Mouse (Mus musculus) CH12.LX (cell line): ENCODE results near the gene 1600002K03Rik. TPM values are rescaled to one million over a fixed set of nuclear protein-coding genes. Genes with fewer than 3 reads are reported as not detected.

Experiments
- DNase-seq: peaks from one replicate; pipeline ENCODE4 v3.0.0-alpha.2; 2013; ENCODE audit errors: extremely low read depth
- H3K27ac ChIP-seq: 2 replicates; pipeline ENCODE4 v1.5.1; 2012; ENCODE audit warnings: low read depth, mild to moderate bottlenecking, control low read depth, moderate library complexity; ENCODE audit not compliant: insufficient read depth
- H3K27me3 ChIP-seq: replicated peaks from 2 replicates; pipeline ENCODE3; 2012; ENCODE audit warnings: inconsistent platforms
- H3K36me3 ChIP-seq, 2 experiments: replicated peaks in 1 of 2; 2 replicates each; pipeline versions ENCODE3 to v1.6.1; 2012; ENCODE audit warnings: inconsistent platforms in 1 of 2, low read length in 1 of 2, mild to moderate bottlenecking in 1 of 2, mixed read lengths in 1 of 2, moderate library complexity in 1 of 2; ENCODE audit not compliant: control insufficient read depth in 1 of 2, insufficient read depth in 1 of 2
- H3K4me1 ChIP-seq, 2 experiments: 2 replicates each; pipeline ENCODE4 v1.6.1; 2012; ENCODE audit warnings: inconsistent platforms in 1 of 2, moderate library complexity in 1 of 2; ENCODE audit not compliant: insufficient read depth in 2 of 2, control insufficient read depth in 1 of 2
- H3K4me2 ChIP-seq: 2 replicates; pipeline ENCODE4 v1.6.1; 2012; ENCODE audit warnings: low read depth, mild to moderate bottlenecking, control low read depth; ENCODE audit not compliant: poor library complexity, insufficient read depth, severe bottlenecking
- H3K4me3 ChIP-seq, 3 experiments: fragments of 150-350 bp in 1 of 3; sonication (generic) in 1 of 3; replicated peaks in 1 of 3; 2 replicates each; pipeline versions ENCODE3 to v1.5.1; 2011 to 2012; ENCODE audit warnings: low read depth in 2 of 3, low read length in 2 of 3, mild to moderate bottlenecking in 2 of 3, moderate library complexity in 2 of 3, control low read depth in 1 of 3, improper control_type of control experiment in 1 of 3, inconsistent platforms in 1 of 3, mixed read lengths in 1 of 3; ENCODE audit not compliant: poor library complexity in 1 of 3
- H3K79me2 ChIP-seq: replicated peaks from 2 replicates; pipeline ENCODE4 v1.6.1; 2012; ENCODE audit warnings: mild to moderate bottlenecking, moderate library complexity; ENCODE audit not compliant: control insufficient read depth, poor library complexity, insufficient read depth, severe bottlenecking; ENCODE audit errors: extremely low read depth
- H3K9ac ChIP-seq: 2 replicates; pipeline ENCODE4 v1.6.1; 2012; ENCODE audit warnings: low read depth, mild to moderate bottlenecking, control low read depth, moderate library complexity; ENCODE audit not compliant: insufficient read depth
- H3K9me3 ChIP-seq: replicated peaks from 2 replicates; pipeline ENCODE3; 2012; ENCODE audit warnings: low read length, inconsistent platforms, mixed read lengths
- BHLHE40 ChIP-seq: IDR thresholded peaks from 2 replicates; pipeline ENCODE4 v1.6.1; 2011; ENCODE audit warnings: mild to moderate bottlenecking, low read depth, low read length, improper control_type of control experiment
- CHD1 ChIP-seq: IDR thresholded peaks from 2 replicates; pipeline ENCODE4 v1.6.1; 2012; ENCODE audit warnings: low read depth, low read length, improper control_type of control experiment, inconsistent platforms
- CHD2 ChIP-seq: IDR thresholded peaks from 2 replicates; pipeline ENCODE4 v1.6.1; 2011; ENCODE audit warnings: low read length, improper control_type of control experiment
- EP300 ChIP-seq: IDR thresholded peaks from 2 replicates; pipeline ENCODE4 v1.6.1; 2011; ENCODE audit warnings: low read length, improper control_type of control experiment
- IRF4 ChIP-seq: IDR thresholded peaks from 2 replicates; pipeline ENCODE4 v1.6.1; 2014; ENCODE audit warnings: low read depth, mild to moderate bottlenecking, inconsistent platforms, low read length, improper control_type of control experiment
- JUND ChIP-seq: conservative IDR thresholded peaks from 2 replicates; pipeline ENCODE4 v1.6.1; 2011; ENCODE audit warnings: low read depth, low read length, improper control_type of control experiment
- MAX ChIP-seq: IDR thresholded peaks from 2 replicates; pipeline ENCODE4 v1.6.1; 2011; ENCODE audit warnings: low read length, improper control_type of control experiment
- MEF2A ChIP-seq: IDR thresholded peaks from 2 replicates; pipeline ENCODE4 v1.6.1; 2014; ENCODE audit warnings: low read depth, mild to moderate bottlenecking, inconsistent platforms, low read length, improper control_type of control experiment, borderline replicate concordance
- MYC ChIP-seq: IDR thresholded peaks from 2 replicates; pipeline ENCODE4 v1.6.1; 2011; ENCODE audit warnings: low read depth, mild to moderate bottlenecking, improper control_type of control experiment, low read length
- NRF1 ChIP-seq: IDR thresholded peaks from 2 replicates; pipeline ENCODE4 v1.6.1; 2014; ENCODE audit warnings: low read depth, mild to moderate bottlenecking, inconsistent platforms, low read length, improper control_type of control experiment, moderate library complexity
- POLR2A ChIP-seq: IDR thresholded peaks from 2 replicates; pipeline ENCODE4 v1.6.1; 2011; ENCODE audit warnings: low read depth, mild to moderate bottlenecking, improper control_type of control experiment, low read length
- SMC3 ChIP-seq: IDR thresholded peaks from 2 replicates; pipeline ENCODE4 v1.6.1; 2011; ENCODE audit warnings: low read depth, low read length, improper control_type of control experiment
- TBP ChIP-seq: conservative IDR thresholded peaks from 2 replicates; pipeline ENCODE4 v1.6.1; 2011; ENCODE audit warnings: low read depth, low read length, improper control_type of control experiment
- ZNF384 ChIP-seq: IDR thresholded peaks from 2 replicates; pipeline ENCODE4 v1.6.1; 2012; ENCODE audit warnings: low read depth, low read length, improper control_type of control experiment, inconsistent platforms
- dilution Hi-C: fragments of 300-500 bp; cut with MboI; formaldehyde crosslinking; loops from 2 replicates; pipeline ENCODE4 v1.14.3; 2020; ENCODE audit warnings: low sequenced_read_pairs; ENCODE audit not compliant: extremely low pct_unique_long_range_greater_than_20kb, extremely low pct_ligation_motif_present
- in situ Hi-C: fragments of 300-500 bp; cut with MboI; formaldehyde crosslinking; loops from 3 replicates; pipeline ENCODE4 v1.14.3; 2019; ENCODE audit warnings: low sequenced_read_pairs, low pct_ligation_motif_present, low pct_unique_long_range_greater_than_20kb, mixed read lengths
- polyA plus RNA-seq: library from polyadenylated mRNA; unstranded; fragments of >175 nt; gene quantifications from 2 replicates; pipeline ENCODE4 v1.2.1, GENCODE M21; 2012; ENCODE audit warnings: low read depth; ENCODE audit not compliant: insufficient read length
- total RNA-seq, 2 experiments: library from RNA; depleted of rRNA; stranded (reverse); fragments of 300-350 nt in 1 of 2; fragments of >200 nt in 1 of 2; gene quantifications; 2 replicates each; pipeline ENCODE4 v1.2.3; 2012 to 2014

1600002K03Rik gene
- total and polyA plus RNA-seq, 3 experiments, result 19.3 to 40.2 (median 30.5) TPM

- TF ChIP-seq IRF4, result no peak
Observed at GRCm38 (mm10) chr10:80171760-80172526, 801 bp upstream of the 1600002K03Rik start (continued).

GRCm38 (mm10) chr10:80173358-80173757 is 614 bp downstream of the 1600002K03Rik start:
- Histone ChIP-seq H3K4me3 (peak overlapping the region; percentile 2 to 46 (median 36)), H3K27me3 (peaks cover under 1% of the 10 kb centered on the region), H3K4me2 (peak overlapping the region; percentile 33), H3K27ac (no peak overlapping the region), H3K9me3 (no peaks in the 10 kb centered on the region)
- in situ Hi-C loops, result no loop called here
- dilution Hi-C loops, result no loop called here
- TF ChIP-seq BHLHE40 (peak; percentile 64; the same call in 1 of the 2 replicates), ZNF384 (peak; percentile 71), TBP (no peak)
- TF ChIP-seq, all 38 proteins: peak for 2
- peaks cover 27 to 52% of the 10 kb centered on the region in 2 experiments for H3K36me3 ChIP-seq
- no peak for DNase-seq
- H3K9ac ChIP-seq, result peak overlapping the region; percentile 62; the same call in 1 of the 2 replicates
- peaks cover 16% of the 10 kb centered on the region for H3K79me2 ChIP-seq
- peaks cover 20 to 61% of the 10 kb centered on the region in 2 experiments for H3K4me1 ChIP-seq

- no peak overlapping the region for H3K4me3 ChIP-seq
- no peak overlapping the region for H3K27ac ChIP-seq
- in situ Hi-C loops, result no loop called here
- H3K9ac ChIP-seq, result no peak overlapping the region
- peaks cover 8% of the 10 kb centered on the region for H3K27me3 ChIP-seq
- no peak for TF ChIP-seq MAX
- TF ChIP-seq TBP, result no peak
- TF ChIP-seq NRF1, result no peak
- no peak for TF ChIP-seq BHLHE40
- no peak for TF ChIP-seq CHD1
- no peak for TF ChIP-seq MYC
- TF ChIP-seq MEF2A, result no peak
- no peak for TF ChIP-seq IRF4
- no peak for TF ChIP-seq SMC3
- TF ChIP-seq EP300, result no peak
- no peak for TF ChIP-seq CHD2
- TF ChIP-seq POLR2A, result no peak
- TF ChIP-seq ZNF384, result no peak
- no peak for TF ChIP-seq JUND
- no peaks in the 10 kb centered on the region for H3K9me3 ChIP-seq
- no peak overlapping the region for H3K4me2 ChIP-seq
- peaks cover 27 to 52% of the 10 kb centered on the region in 2 experiments for H3K36me3 ChIP-seq
- peaks cover 9% of the 10 kb centered on the region for H3K79me2 ChIP-seq
- DNase-seq, result no peak
- peaks cover 27 to 63% of the 10 kb centered on the region in 2 experiments for H3K4me1 ChIP-seq
- dilution Hi-C loops, result no loop called here
Observed at GRCm38 (mm10) chr10:80173955-80174640, 1.4 kb downstream of the 1600002K03Rik start.
